ENCODE assay signal across 34 mouse cellular contexts in genomic region chr7:6929286-6929685, GRCm38 (mm10).
"Had no signal": no experiment of that assay in that cellular context is flagged by ENCODE, and none has a peak within 500 bp of the region (broad histone marks: within the 10 kb centered on the region; RNA-seq: fewer than 3 reads in every experiment).

No protein-coding gene starts in this region.

- H3K9me3 ChIP-seq: heart, embryonic 10.5 days; heart, embryonic 12.5 days; heart, embryonic 13.5 days; heart, embryonic 15.5 days; hindbrain, embryonic 10.5 days; hindbrain, embryonic 12.5 days; hindbrain, embryonic 13.5 days; hindbrain, embryonic 15.5 days; intestine, embryonic 15.5 days; kidney, embryonic 15.5 days had no signal

- H3K4me3 ChIP-seq: heart, embryonic 10.5 days; heart, embryonic 12.5 days; heart, embryonic 13.5 days; heart, embryonic 15.5 days; hindbrain, embryonic 10.5 days; hindbrain, embryonic 12.5 days; hindbrain, embryonic 13.5 days; hindbrain, embryonic 15.5 days; intestine, embryonic 15.5 days; kidney, embryonic 15.5 days; layer of hippocampus, adult 2 months had no signal

- ATAC-seq: hindbrain, embryonic 16.5 days; hindbrain, postnatal 0 days; inflammation-experienced regulatory T-cells, adult 6 months; intestine, embryonic 15.5 days; intestine, embryonic 16.5 days; intestine, postnatal 0 days had no signal

- H3K36me3 ChIP-seq: heart, embryonic 10.5 days; heart, embryonic 12.5 days; heart, embryonic 13.5 days; heart, embryonic 15.5 days; hindbrain, embryonic 10.5 days; hindbrain, embryonic 12.5 days; hindbrain, embryonic 13.5 days; hindbrain, embryonic 15.5 days; intestine, embryonic 15.5 days; kidney, embryonic 15.5 days had no signal

- H3K4me1 ChIP-seq: heart, embryonic 10.5 days; heart, embryonic 12.5 days; heart, embryonic 13.5 days; heart, embryonic 15.5 days; hindbrain, embryonic 12.5 days; intestine, embryonic 15.5 days had no signal

- H3K27me3 ChIP-seq: heart, embryonic 12.5 days; heart, embryonic 13.5 days; heart, embryonic 15.5 days; hindbrain, embryonic 12.5 days; hindbrain, embryonic 13.5 days; hindbrain, embryonic 15.5 days; intestine, embryonic 15.5 days; kidney, embryonic 15.5 days had no signal

- DNase-seq: heart, postnatal 10 days; heart, postnatal 36 days; heart, postnatal 4 days; kidney, adult 11 months; kidney, adult 18-20 months; kidney, adult 2 months; kidney, adult 8-10 months; kidney, adult 9 months; kidney, postnatal 10 days; kidney, postnatal 14 days; kidney, postnatal 25 days; kidney, postnatal 36 days; kidney, postnatal 4 days; layer of hippocampus, adult 9-11 months; layer of hippocampus, postnatal 36 days had no signal

- H3K27ac ChIP-seq: heart, embryonic 10.5 days; heart, embryonic 13.5 days; heart, embryonic 15.5 days; hindbrain, embryonic 10.5 days; hindbrain, embryonic 12.5 days; hindbrain, embryonic 13.5 days; hindbrain, embryonic 14.5 days; hindbrain, embryonic 15.5 days; hindbrain, postnatal 0 days; intestine, embryonic 15.5 days; kidney, embryonic 15.5 days; kidney, postnatal 0 days; layer of hippocampus, adult 2 months had no signal

- H3K9ac ChIP-seq: heart, embryonic 12.5 days; heart, embryonic 13.5 days; heart, embryonic 15.5 days; hindbrain, embryonic 12.5 days; hindbrain, embryonic 13.5 days; hindbrain, embryonic 14.5 days; hindbrain, embryonic 15.5 days; intestine, embryonic 15.5 days; kidney, embryonic 15.5 days had no signal

- H3K4me2 ChIP-seq: heart, embryonic 11.5 days; heart, embryonic 12.5 days; heart, embryonic 13.5 days; heart, embryonic 15.5 days; hindbrain, embryonic 12.5 days; hindbrain, embryonic 13.5 days; hindbrain, embryonic 14.5 days; hindbrain, embryonic 15.5 days; intestine, embryonic 15.5 days; kidney, embryonic 15.5 days had no signal
